Mouse (Mus musculus) megakaryocyte, embryonic 14.5 days (primary cell): Measurements from ENCODE around the gene Galt.

Experiments
- FLI1 ChIP-seq: IDR thresholded peaks from 2 replicates; pipeline ENCODE4 v1.6.1; 2012; ENCODE audit warnings: low read length, inconsistent platforms, mixed read lengths
- GATA1 ChIP-seq: IDR thresholded peaks from 3 replicates; pipeline ENCODE4 v1.6.1; 2012; ENCODE audit warnings: mixed read lengths, low read length, inconsistent platforms, borderline replicate concordance

DNA sequence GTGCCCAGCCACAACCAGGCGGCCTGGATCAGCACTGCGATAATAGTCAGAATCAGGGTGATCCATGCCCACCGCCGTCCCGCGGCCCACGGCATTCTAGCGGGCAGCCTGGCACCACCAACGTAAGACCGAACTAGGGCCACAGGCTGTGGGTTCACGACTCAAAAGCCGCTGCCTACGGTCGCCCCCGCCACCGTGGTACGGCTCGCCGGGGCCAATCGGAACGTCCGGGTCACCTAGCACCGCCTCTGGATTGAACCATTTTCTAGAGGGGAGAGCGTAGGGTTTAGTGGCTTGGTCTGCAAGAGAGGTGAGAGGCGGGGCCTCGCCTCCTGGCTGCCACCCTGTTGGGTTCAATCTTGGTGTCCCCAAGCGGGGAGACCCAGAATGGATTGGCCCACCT lies 13.9 kb upstream of the Galt start:
- TF ChIP-seq GATA1, result no peak
- no peak for TF ChIP-seq FLI1
